Mouse (Mus musculus) forebrain, embryonic 11.5 days (tissue): Measurements from ENCODE around the gene Tmed11. TPM values are rescaled to one million over a fixed set of nuclear protein-coding genes. Genes with fewer than 3 reads are reported as not detected.
"Not testable (repeated sequence)": the region's sequence is repeated elsewhere in the genome, so short reads cannot be mapped to it uniquely, and the experiment has no call there.

Source experiments
- ATAC-seq: fragments of 200-750 bp; cut with Nextera tagmentation; replicated peaks from 2 replicates; pipeline ENCODE4 v1.8.0; 2017; ENCODE audit warnings: moderate TSS enrichment; ENCODE audit not compliant: low FRiP score
- DNase-seq: peaks from one replicate; pipeline ENCODE4 v3.0.0-alpha.2; 2017; ENCODE audit warnings: low spot score
- H3K27ac ChIP-seq: fragments of 300-500 bp; sonication (generic); 2 replicates; pipeline ENCODE4 v1.5.1; 2014; ENCODE audit warnings: low read depth, low read length
- H3K27me3 ChIP-seq: fragments of 300-500 bp; sonication (generic); 2 replicates; pipeline ENCODE4 v1.6.1; 2014; ENCODE audit warnings: mild to moderate bottlenecking, low read length, mixed read lengths; ENCODE audit not compliant: control insufficient read depth, insufficient read depth
- H3K36me3 ChIP-seq: fragments of 300-500 bp; sonication (generic); 2 replicates; pipeline ENCODE4 v1.6.1; 2014; ENCODE audit warnings: mild to moderate bottlenecking, low read length, moderate library complexity, mixed read lengths; ENCODE audit not compliant: control insufficient read depth, insufficient read depth
- H3K4me1 ChIP-seq: fragments of 300-500 bp; sonication (generic); replicated peaks from 2 replicates; pipeline ENCODE4 v1.6.1; 2014; ENCODE audit warnings: low read length, mixed read lengths; ENCODE audit not compliant: control insufficient read depth, insufficient read depth
- H3K4me2 ChIP-seq: fragments of 300-500 bp; sonication (generic); 2 replicates; pipeline ENCODE4 v1.6.1; 2014; ENCODE audit warnings: low read depth, mild to moderate bottlenecking, low read length, moderate library complexity, mixed read lengths; ENCODE audit not compliant: severe bottlenecking
- H3K4me3 ChIP-seq: fragments of 300-500 bp; sonication (generic); 2 replicates; pipeline ENCODE4 v1.5.1; 2014; ENCODE audit warnings: low read depth, low read length
- H3K9ac ChIP-seq: fragments of 300-500 bp; sonication (generic); 2 replicates; pipeline ENCODE4 v1.6.1; 2014; ENCODE audit warnings: low read length
- H3K9me3 ChIP-seq: fragments of 300-500 bp; sonication (generic); 2 replicates; pipeline ENCODE4 v1.6.1; 2016; ENCODE audit warnings: low read length, mixed read lengths; ENCODE audit not compliant: control insufficient read depth
- WGBS: fragments of 180-500 bp; shearing (Covaris S2); extraction: QIAGEN DNeasy Blood & Tissue Kit; methylation state at CpG from one replicate; pipeline ENCODE4 v1.1.7; 2014; 5-methylcytosine and 5-hydroxymethylcytosine counted together
- polyA plus RNA-seq: library from polyadenylated mRNA; unstranded; fragments of >200 nt; fragmentation: Nextera tagmentation; extraction: Ambion mirVana; gene quantifications from 2 replicates; pipeline ENCODE4 v1.2.1, GENCODE M21; 2014

Gene Tmed11
- not detected in 2 replicates for polyA plus RNA-seq

- not testable (repeated sequence) for H3K4me3 ChIP-seq, ATAC-seq, H3K27me3 ChIP-seq, H3K4me1 ChIP-seq, H3K27ac ChIP-seq, H3K4me2 ChIP-seq, H3K9ac ChIP-seq, H3K9me3 ChIP-seq, DNase-seq, H3K36me3 ChIP-seq
- 73% methylated on average over 2 of the region's 2 CpGs for WGBS
Measured at GRCm38 (mm10) chr5:108795263-108795662, at the start of gene Tmed11. Tmed11 (minus strand) TSS chr5:108795363.

GRCm38 (mm10) chr5:108836156-108836555 is 41.0 kb upstream of the Tmed11 start:
- Histone ChIP-seq H3K27me3 (no peaks in the 10 kb centered on the region), H3K9ac (no peak overlapping the region), H3K4me1 (no peaks in the 10 kb centered on the region), H3K4me2 (no peak overlapping the region), H3K4me3 (no peak overlapping the region), H3K27ac (no peak overlapping the region), H3K36me3 (no peaks in the 10 kb centered on the region), H3K9me3 (no peaks in the 10 kb centered on the region)
- no peak for ATAC-seq
- DNase-seq, result no peak
- WGBS, result 82% methylated on average over 1 of the region's 1 CpGs

GRCm38 (mm10) chr5:108823276-108823675 is 28.1 kb upstream of the Tmed11 start:
- no peaks in the 10 kb centered on the region for H3K36me3 ChIP-seq
- no peak overlapping the region for H3K27ac ChIP-seq
- no peaks in the 10 kb centered on the region for H3K27me3 ChIP-seq
- DNase-seq (no peak), ATAC-seq (no peak)
- 94% methylated on average over 2 of the region's 2 CpGs for WGBS
- no peak overlapping the region for H3K4me2 ChIP-seq
- H3K4me3 ChIP-seq, result no peak overlapping the region
- H3K9me3 ChIP-seq, result no peaks in the 10 kb centered on the region
- H3K9ac ChIP-seq, result no peak overlapping the region
- no peaks in the 10 kb centered on the region for H3K4me1 ChIP-seq

DNA sequence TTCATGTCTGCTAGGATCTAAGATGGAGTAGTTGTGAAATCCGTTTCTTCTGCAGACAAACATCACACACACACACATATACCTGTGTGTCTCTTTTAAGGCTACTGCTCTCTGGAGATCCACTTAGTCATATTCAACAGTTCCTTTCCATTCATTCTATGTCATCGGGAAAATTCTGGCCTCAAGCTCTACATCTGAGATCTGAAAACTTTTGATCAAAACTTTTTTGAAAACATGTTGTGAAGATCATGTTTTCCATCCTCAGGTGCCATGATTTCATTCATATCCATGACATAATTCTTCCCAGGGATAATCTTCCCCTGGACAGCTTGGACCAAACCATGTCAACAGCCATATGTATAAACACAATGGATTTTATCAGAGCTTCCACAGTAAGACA is 13.6 kb upstream of the Tmed11 start, which contains the start of gene Vmn2r8:
TSS of gene Vmn2r8 (minus strand) at position 101 of the 400 bp plus-strand sequence.
- H3K4me3 ChIP-seq, H3K4me1 ChIP-seq, H3K9ac ChIP-seq, ATAC-seq, DNase-seq, H3K36me3 ChIP-seq, H3K27ac ChIP-seq, H3K4me2 ChIP-seq, H3K27me3 ChIP-seq, H3K9me3 ChIP-seq: not testable (repeated sequence)
- 80% methylated on average over 2 of the region's 2 CpGs for WGBS

DNA sequence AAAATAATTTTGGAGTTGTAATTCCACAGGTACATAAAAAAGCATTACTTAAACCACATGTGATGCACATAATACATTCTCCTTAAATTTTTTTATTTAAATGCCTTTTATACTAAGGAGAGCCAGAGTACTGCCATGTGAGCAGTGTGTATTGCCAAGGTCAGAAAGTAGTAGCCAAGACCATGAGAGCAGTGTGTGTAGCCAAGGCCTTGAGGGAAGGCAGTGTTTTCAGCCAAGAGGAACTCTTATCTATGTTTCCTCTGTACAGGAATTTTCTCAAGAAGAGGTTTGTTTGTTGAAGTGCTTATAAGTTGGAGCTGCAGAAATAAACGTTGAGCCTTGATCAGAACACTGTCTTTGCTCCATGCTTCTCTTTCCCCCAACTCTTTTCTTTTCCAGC is 8.5 kb upstream of the Tmed11 start:
- DNase-seq (no peak), ATAC-seq (no peak)
- Histone ChIP-seq H3K36me3 (no peaks in the 10 kb centered on the region), H3K27me3 (no peaks in the 10 kb centered on the region), H3K4me2 (no peak overlapping the region), H3K4me1 (no peaks in the 10 kb centered on the region), H3K4me3 (no peak overlapping the region), H3K9me3 (no peaks in the 10 kb centered on the region), H3K9ac (no peak overlapping the region), H3K27ac (no peak overlapping the region)
- WGBS, result 47% methylated on average over 1 of the region's 1 CpGs

DNA sequence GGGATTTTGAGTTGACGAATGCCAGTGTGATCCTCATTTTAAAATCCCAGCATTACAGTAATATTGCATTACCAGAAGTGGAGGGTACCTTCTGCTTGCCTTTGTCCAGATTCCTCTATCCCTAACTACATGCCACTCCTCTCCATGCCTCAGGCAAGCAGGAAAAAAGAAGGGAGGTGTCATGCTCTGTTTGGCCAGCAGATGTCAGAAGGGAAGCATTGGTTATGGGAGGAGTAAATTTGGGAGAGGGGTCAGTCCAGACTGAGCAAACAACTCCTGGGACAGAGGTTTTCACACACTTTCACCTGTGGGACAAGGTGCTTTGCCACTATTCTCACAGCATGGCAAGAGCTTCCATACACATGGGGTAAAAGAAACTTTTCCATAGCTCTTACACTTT is 4.8 kb downstream of the Tmed11 start:
- whole genome bisulfite sequencing, result 41% methylated on average over 1 of the region's 1 CpGs
- not testable (repeated sequence) for H3K4me1 ChIP-seq, H3K27ac ChIP-seq, H3K27me3 ChIP-seq, H3K9ac ChIP-seq, H3K4me3 ChIP-seq, H3K9me3 ChIP-seq, H3K4me2 ChIP-seq, H3K36me3 ChIP-seq
- ATAC-seq (peak; percentile 36; the same call in 1 of the 2 replicates), DNase-seq (peak; percentile 54)

DNA sequence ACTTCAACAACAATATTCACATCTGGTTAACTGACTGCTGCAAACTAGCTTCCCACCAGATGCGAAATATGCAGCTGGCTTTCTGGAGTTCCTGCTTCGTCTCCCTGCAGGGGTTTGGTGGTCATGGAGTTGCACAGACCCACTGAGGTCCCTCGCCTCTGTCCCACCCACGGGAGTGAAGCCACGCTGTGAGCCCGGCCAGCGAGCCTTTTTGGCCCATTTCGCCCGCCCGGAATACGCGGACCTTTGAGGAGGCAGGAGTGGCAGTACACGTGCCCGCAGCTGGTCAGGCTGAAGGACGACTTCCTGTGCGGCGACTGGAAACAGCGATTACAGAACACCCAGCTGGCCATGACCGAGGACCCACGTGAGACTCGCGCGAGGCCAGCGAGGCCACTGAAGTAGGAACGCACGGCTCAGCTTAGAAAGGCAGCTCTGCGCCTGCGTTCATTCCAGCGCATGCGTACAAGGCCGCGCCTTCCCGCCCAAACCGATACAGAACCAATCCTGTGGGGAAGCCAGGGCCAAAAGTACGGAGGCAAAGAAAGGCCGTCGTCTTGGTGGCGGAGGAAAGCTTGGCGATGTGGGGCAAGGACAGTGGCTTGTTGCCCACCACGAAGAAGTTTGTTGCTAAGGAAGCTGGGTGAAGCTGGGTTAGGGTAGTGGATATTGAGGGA is 20.4 kb downstream of the Tmed11 start, which contains the start of gene Rnf212:
TSS of gene Rnf212 (minus strand) at position 353 of the 677 bp plus-strand sequence.
- H3K27ac ChIP-seq, result no peak within 1 kb of the TSS
- H3K4me2 ChIP-seq, result no peak within 1 kb of the TSS
- H3K27me3 ChIP-seq, result no peaks in the 10 kb centered on the region
- no peaks in the 10 kb centered on the region for H3K4me1 ChIP-seq
- 81% methylated on average over 40 of the region's 40 CpGs for WGBS
- H3K36me3 ChIP-seq, result no peaks in the 10 kb centered on the region
- ATAC-seq (no peak), DNase-seq (no peak)
- no peak within 1 kb of the TSS for H3K9ac ChIP-seq
- no peak within 1 kb of the TSS for H3K4me3 ChIP-seq
- no peaks in the 10 kb centered on the region for H3K9me3 ChIP-seq

DNA sequence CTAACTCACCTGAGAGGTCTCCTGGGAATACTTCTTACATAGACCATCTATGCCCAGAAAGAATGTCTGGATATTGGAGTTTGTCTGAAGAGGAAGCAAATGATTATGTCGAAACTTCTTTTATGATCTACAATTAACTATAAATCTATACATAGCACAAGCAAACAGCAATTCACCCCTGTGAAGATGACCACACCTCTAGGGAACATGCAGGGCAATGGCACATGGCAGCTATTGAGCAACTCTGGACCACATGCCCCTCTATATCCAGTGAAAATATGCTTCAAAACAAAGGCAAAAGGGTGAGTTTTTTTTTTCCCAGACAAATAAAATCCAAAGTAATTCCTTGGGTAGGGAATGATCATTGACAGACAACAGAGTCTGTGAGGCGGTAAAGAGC is 35.2 kb downstream of the Tmed11 start:
- Histone ChIP-seq H3K27me3 (no peaks in the 10 kb centered on the region), H3K9ac (no peak overlapping the region)
- WGBS, result 87% methylated on average over 2 of the region's 2 CpGs

DNA sequence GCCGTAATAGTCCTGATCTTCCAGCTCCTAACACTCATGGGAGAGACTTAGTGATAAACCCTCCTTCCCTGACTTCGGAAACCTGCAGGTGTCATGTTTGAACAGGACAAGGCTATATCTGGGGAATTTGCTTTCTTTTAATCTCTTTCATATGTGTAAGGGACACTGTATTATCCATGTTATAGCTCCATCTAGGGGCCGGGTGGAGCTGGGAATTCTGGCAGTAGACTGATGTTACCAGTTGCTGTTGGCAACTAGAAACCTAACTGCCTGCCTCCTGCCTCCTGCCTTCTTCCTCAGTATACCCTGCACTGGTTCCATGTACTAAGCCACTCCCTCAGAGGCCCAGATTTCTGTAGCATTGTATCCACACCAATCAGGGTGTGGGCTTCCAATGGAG is 36.8 kb downstream of the Tmed11 start:
- ATAC-seq, result no peak
- DNase-seq, result no peak

More for the DNA sequence above, 35.2 kb downstream of the Tmed11 start:
- no peak overlapping the region for H3K4me2 ChIP-seq
- no peaks in the 10 kb centered on the region for H3K36me3 ChIP-seq
- no peaks in the 10 kb centered on the region for H3K4me1 ChIP-seq
- H3K9me3 ChIP-seq, result no peaks in the 10 kb centered on the region
- no peak overlapping the region for H3K4me3 ChIP-seq
- ATAC-seq (no peak), DNase-seq (no peak)
- no peak overlapping the region for H3K27ac ChIP-seq

More for the DNA sequence above, 36.8 kb downstream of the Tmed11 start:
- WGBS, result 58% methylated on average over 3 of the region's 3 CpGs
- H3K27ac ChIP-seq, result no peak overlapping the region
- H3K4me2 ChIP-seq, result no peak overlapping the region
- H3K9ac ChIP-seq, result no peak overlapping the region
- no peaks in the 10 kb centered on the region for H3K4me1 ChIP-seq
- H3K27me3 ChIP-seq, result no peaks in the 10 kb centered on the region
- H3K9me3 ChIP-seq, result no peaks in the 10 kb centered on the region
- H3K4me3 ChIP-seq, result no peak overlapping the region
- H3K36me3 ChIP-seq, result no peaks in the 10 kb centered on the region
